Mouse (Mus musculus) R1 (cell line): Measurements from ENCODE around the gene Tspan31.
A peak's percentile ranks its signal among the peaks of the same experiment; 100 is the strongest.

ENCODE experiments used
- DNase-seq: peaks from one replicate; pipeline ENCODE4 v3.0.0-alpha.2; 2018; ENCODE audit warnings: low read depth, low spot score

Gene Tspan31

DNA sequence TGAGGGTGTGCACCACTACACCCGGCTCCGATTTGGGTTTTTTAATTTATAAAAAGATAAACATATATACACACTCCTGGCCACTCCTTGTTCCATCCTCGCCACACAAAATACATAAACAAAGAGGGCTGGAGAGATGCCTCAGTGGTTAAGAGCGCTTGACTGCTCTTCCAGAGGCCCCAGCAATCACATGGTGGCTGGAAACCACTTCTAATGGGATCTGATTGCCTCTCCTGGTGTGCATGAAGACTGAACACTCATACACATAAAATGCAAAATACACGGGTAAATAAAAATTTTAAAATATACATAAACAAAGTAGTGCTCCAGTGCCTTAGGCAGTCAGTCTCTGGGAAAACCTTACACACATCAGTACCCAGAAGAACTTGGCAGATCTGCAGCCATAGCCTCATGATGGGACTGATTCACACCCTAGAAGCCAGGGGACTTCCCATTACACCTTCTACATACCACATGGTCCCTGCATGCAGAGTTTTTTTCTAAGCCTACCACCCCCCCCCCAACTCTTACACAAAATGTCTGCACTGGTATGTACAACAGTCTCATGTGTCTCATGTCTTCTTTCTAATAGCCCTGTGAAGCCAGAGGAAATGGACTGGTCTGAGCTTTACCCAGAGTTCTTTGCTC is 27.5 kb downstream of the Tspan31 start:
- DNase-seq = no peak

DNA sequence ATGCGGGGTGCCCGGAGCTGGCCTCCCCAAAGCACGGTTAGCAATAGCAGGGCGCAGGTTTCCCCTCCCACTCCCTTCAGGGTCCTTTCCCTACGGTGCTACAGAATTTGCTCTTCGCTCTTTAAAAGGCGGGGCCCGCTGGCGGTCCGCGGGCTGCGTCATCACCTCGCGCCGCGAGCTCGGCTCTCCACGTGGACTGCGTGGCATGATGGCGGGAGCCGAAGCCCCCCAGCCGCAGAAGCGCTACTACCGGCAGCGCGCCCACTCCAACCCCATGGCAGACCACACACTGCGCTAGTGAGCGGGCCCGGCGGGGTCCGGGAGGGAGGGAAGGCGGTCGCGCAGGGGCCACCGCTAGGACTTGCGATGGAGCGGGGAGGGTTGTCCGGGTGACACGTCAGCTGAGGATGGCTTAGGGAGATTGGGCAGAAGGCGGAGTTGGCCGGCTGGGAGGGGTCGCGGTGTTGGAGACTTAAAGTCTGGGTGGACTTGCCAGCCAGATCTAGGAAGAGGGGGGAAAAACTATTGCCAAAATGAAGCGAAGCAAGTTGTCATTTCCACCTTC is 28.2 kb downstream of the Tspan31 start:
- DNase-seq = peak; percentile 94

GRCm38 (mm10) chr10:127041274-127041766 is 28.7 kb downstream of the Tspan31 start, which contains the start of the genes Mettl1 and Eef1akmt3:
Gene Mettl1, plus strand, starts transcription at chr10:127041414.
Gene Eef1akmt3, minus strand, starts transcription at chr10:127041513.
- no peak for DNase-seq

GRCm38 (mm10) chr10:127040569-127041214 is 29.4 kb downstream of the Tspan31 start:
- no peak for DNase-seq

GRCm38 (mm10) chr10:127037641-127038040 is 32.4 kb downstream of the Tspan31 start:
- no peak for DNase-seq

DNA sequence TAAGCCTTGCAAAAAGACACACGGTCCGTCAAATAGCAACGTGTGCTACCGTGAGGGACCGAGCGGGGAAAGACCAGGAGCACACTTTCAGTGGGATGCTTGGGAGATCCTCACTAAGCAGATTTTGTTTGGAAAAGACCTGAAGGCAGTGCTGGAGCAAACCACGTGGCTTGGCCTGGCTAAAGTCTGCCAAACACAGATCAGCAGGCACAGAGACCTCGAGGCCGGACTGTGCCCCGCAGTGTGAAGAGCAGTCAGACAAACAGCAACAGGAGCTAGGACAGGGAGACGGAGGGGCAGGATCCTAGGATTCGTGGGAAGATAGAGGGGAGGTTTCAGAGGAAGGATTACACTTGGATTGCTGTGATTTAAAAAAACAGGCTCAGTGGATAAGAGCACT is 33.8 kb downstream of the Tspan31 start:
- DNase-seq = no peak

DNA sequence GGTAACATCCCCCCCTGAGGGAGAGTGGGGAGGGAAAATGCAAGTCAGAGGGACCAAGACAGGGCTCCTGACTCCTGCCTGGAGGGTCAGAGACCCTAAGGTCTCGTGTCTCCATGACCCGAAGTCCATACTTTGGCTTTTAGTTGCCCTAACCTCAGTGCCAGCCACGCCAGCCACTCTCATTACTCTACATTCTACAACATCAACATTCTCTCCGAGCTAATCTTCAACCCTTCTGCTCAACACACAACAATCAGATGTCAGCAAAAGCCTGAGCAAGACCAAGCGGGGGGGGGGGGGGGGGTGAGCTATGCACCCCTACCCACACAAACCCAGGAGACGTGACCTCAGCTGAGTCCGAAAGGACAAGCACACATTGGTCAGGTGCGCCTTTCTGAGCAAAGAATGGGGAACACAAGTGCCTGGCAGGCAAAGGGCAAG is 36.7 kb downstream of the Tspan31 start:
- no peak for DNase-seq

DNA sequence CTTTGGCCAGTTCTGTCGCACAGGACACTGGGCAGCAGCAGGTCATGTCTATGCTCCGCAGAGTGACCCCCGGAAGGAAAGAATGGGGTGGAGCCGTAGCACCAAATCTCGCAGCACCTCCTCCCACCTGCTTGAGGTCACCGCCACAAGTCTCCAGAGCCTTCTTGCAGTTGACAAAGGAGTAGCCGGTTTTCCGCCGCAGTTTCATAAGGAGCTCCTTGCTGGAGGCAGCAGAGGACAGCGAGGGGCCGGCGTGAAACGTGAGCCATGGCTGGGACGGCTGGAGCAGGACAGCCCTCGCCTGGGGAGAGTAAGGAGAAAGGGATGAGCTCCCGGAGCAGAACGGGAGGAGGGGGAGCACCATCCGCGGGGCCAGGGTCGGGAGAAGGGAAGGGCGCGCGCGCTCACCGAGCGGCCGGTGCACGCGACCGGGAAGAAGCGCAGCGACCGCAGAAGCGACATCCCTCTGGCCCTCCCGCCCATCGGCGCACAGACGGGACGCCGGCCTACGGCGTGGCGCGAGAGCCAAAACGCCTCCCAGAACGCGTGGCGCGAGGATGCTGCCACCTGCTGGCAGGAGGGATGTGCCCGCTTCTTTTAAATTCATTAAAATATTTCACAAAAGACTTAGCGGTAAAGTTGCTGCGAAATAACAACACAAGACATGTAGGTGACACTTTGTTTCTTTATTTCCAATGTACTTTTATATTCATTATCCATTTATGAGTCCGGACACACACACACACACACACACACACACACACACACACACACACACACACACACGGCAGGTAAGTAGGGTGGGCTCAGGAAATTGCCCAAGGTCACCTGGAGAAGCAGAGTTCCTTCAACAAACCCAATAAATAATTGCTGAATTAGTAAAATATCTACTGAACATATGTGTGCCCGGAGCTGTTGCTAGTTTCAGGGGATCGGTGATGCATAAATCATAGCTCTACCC is 39.4 kb downstream of the Tspan31 start, which contains the start of gene Tsfm:
Gene Tsfm (minus strand): TSS at position 505 of the 961 bp plus-strand sequence.
- peak; percentile 89 for DNase-seq

- peak; percentile 68 for DNase-seq
These were observed 51.6 kb downstream of the Tspan31 start for GRCm38 (mm10) chr10:127018422-127018821.
